Mouse (Mus musculus) ES-E14 (cell line): ENCODE data around the gene Gmpr. TPM values are rescaled to one million over a fixed set of nuclear protein-coding genes. Genes with fewer than 3 reads are reported as not detected.

Source experiments
- DNase-seq: peaks from one replicate; pipeline ENCODE4 v3.0.0-alpha.2; 2013; ENCODE audit warnings: low read depth, low spot score
- H3K27ac ChIP-seq: 2 replicates; pipeline ENCODE4 v1.5.1; 2012; ENCODE audit warnings: low read depth, mild to moderate bottlenecking, low read length, moderate library complexity, mixed read lengths; ENCODE audit not compliant: poor library complexity, insufficient read depth, severe bottlenecking
- H3K36me3 ChIP-seq: 2 replicates; pipeline ENCODE4 v1.6.1; 2012; ENCODE audit warnings: mild to moderate bottlenecking, low read length, moderate library complexity, mixed read lengths; ENCODE audit not compliant: control insufficient read depth, poor library complexity, insufficient read depth, severe bottlenecking
- H3K4me1 ChIP-seq, 2 experiments: fragments of 150-350 bp in 1 of 2; sonication (generic) in 1 of 2; 2 replicates each; pipeline ENCODE4 v1.6.1; 2012; ENCODE audit warnings: low read length in 2 of 2, mild to moderate bottlenecking in 1 of 2, mixed read lengths in 1 of 2; ENCODE audit not compliant: control insufficient read depth in 2 of 2, insufficient read depth in 2 of 2, poor library complexity in 1 of 2
- H3K4me3 ChIP-seq, 2 experiments: fragments of 150-350 bp in 1 of 2; sonication (generic) in 1 of 2; 2 replicates each; pipeline ENCODE4 v1.5.1; 2012; ENCODE audit warnings: low read length in 2 of 2, low read depth in 1 of 2, mild to moderate bottlenecking in 1 of 2, mixed read lengths in 1 of 2; ENCODE audit not compliant: insufficient read depth in 1 of 2, poor library complexity in 1 of 2, severe bottlenecking in 1 of 2
- H3K9ac ChIP-seq: 2 replicates; pipeline ENCODE4 v1.6.1; 2012; ENCODE audit warnings: low read depth, mild to moderate bottlenecking, low read length, mixed read lengths; ENCODE audit not compliant: poor library complexity, insufficient read depth, severe bottlenecking
- H3K9me3 ChIP-seq: fragments of 150-350 bp; sonication (generic); 2 replicates; pipeline ENCODE4 v1.6.1; 2012; ENCODE audit warnings: low read depth, mild to moderate bottlenecking, low read length; ENCODE audit not compliant: control insufficient read depth, insufficient read depth
- CHD2 ChIP-seq: IDR thresholded peaks from 2 replicates; pipeline ENCODE4 v1.6.1; 2014; ENCODE audit warnings: mild to moderate bottlenecking, low read depth, low read length, inconsistent platforms
- HCFC1 ChIP-seq: IDR thresholded peaks from 2 replicates; pipeline ENCODE4 v1.6.1; 2012; ENCODE audit warnings: low read length, inconsistent platforms, borderline replicate concordance; ENCODE audit not compliant: insufficient read depth
- MAFK ChIP-seq: IDR thresholded peaks from 2 replicates; pipeline ENCODE4 v1.6.1; 2014; ENCODE audit warnings: mild to moderate bottlenecking, low read depth, low read length, inconsistent platforms; ENCODE audit not compliant: insufficient read depth
- ZC3H11A ChIP-seq: IDR thresholded peaks from 2 replicates; pipeline ENCODE4 v1.6.1; 2012; ENCODE audit warnings: low read depth, mild to moderate bottlenecking, inconsistent platforms, low read length, borderline replicate concordance
- ZNF384 ChIP-seq: IDR thresholded peaks from 2 replicates; pipeline ENCODE4 v1.6.1; 2012; ENCODE audit warnings: low read depth, low read length, inconsistent platforms
- in situ Hi-C, 2 experiments: fragments of 600-800 bp; cut with MboI; formaldehyde crosslinking; loops; one replicate each; pipeline ENCODE4 v1.15.1; 2025; ENCODE audit warnings: low sequenced_read_pairs in 2 of 2, inconsistent platforms in 1 of 2; ENCODE audit not compliant: unreplicated experiment in 2 of 2
- total RNA-seq: library from RNA; depleted of rRNA; stranded (reverse); fragments of 300-350 nt; gene quantifications from 2 replicates; pipeline ENCODE4 v1.2.3, GENCODE M21; 2012

Gene Gmpr
- total RNA-seq, 1 experiment, result 9.6 TPM

GRCm38 (mm10) chr13:45524305-45524704 lies 17.1 kb downstream of the Gmpr start:
- no peak for DNase-seq
- Histone ChIP-seq H3K4me1 (0 out of 4 replicates have a peak, but pooled peaks cover 0 to 2% of the 10 kb centered on the region in 2 experiments), H3K9me3 (no peaks in the 10 kb centered on the region), H3K4me3 (no peak overlapping the region), H3K9ac (no peak overlapping the region), H3K27ac (no peak overlapping the region), H3K36me3 (no peaks in the 10 kb centered on the region)
- TF ChIP-seq CHD2 (no peak), ZC3H11A (no peak), MAFK (no peak), HCFC1 (no peak), ZNF384 (no peak)
- in situ Hi-C loops, result no loop called here

DNA sequence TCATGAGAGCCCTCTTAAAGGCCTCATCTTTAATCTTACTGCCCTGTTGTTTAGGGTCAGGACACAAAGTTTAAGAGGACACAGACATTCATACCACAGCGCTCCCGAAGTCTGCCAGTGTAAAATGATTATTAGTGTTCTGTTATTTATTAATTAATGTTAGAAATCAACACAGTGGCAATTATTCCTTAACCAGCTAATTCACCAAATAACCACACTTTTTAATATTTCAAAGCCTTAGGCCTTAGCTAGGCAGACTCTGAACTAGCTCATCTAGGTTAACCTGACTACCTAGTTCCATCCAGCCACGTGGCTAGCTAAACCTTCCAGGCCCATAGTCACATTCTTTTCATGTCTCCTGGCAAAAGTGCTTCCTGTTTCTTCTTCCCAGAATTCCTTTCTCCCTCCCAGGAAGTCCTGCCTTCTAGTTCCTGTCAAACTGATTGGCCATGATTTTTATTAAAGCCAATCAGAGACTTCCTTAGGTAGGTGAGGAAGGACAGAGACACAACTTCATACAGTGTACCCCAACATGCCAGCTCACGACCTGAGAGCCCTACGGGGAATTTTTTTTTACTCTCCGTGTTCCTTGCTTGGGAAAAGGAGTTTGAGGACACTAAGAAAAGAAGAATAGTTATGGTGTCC lies 17.7 kb downstream of the Gmpr start:
- Histone ChIP-seq H3K9ac (no peak overlapping the region), H3K27ac (no peak overlapping the region), H3K4me1 (0 out of 4 replicates have a peak, but pooled peaks cover 0 to 2% of the 10 kb centered on the region in 2 experiments), H3K36me3 (no peaks in the 10 kb centered on the region), H3K4me3 (no peak overlapping the region), H3K9me3 (no peaks in the 10 kb centered on the region)
- DNase-seq, result no peak
- in situ Hi-C loops, result no loop called here
- TF ChIP-seq MAFK (no peak), ZC3H11A (no peak), ZNF384 (no peak), HCFC1 (no peak), CHD2 (no peak)

GRCm38 (mm10) chr13:45526230-45526629 lies 19.0 kb downstream of the Gmpr start:
- in situ Hi-C loops, result no loop called here
- Histone ChIP-seq H3K27ac (no peak overlapping the region), H3K9ac (no peak overlapping the region), H3K9me3 (no peaks in the 10 kb centered on the region), H3K4me3 (no peak overlapping the region), H3K36me3 (no peaks in the 10 kb centered on the region), H3K4me1 (0 out of 4 replicates have a peak, but pooled peaks cover 0 to 1% of the 10 kb centered on the region in 2 experiments)
- DNase-seq, result no peak
- TF ChIP-seq CHD2, result no peak
- TF ChIP-seq HCFC1, result no peak
- TF ChIP-seq MAFK, result no peak

DNA sequence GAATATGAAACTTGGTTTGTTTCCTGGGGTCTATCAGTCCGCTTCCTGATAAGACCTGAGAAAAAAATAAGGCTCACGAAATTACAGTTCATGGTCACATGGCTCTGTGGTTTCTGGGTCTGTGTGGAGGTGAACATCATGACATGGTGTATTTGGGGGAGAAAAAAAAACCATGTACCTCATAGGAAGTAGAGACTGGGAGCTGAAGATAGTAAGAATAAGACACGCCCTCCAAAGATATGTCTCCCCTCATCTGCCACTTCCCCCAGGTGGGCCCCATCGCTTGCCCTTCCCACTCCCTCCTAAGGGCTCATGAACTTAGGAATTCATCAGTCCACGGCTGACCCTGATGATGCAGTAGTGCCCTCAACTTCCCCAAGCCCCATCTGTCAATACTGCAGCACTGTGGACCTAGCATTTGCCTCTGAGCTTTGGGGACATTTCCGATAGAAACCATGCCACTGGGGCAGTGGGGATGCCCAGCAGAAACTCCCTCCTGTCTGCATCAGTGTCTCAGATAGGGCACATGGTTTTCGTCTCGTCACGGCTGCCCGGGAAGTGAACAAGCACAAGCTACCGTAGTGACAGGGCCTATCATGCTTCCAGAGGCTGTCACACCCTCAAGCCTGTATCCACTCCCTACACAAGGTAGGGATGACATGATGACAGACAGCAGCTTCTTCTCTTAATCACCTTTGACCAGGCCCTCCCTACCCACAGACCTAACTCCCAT lies 20.2 kb downstream of the Gmpr start:
- TF ChIP-seq ZNF384 (no peak), HCFC1 (no peak), MAFK (no peak)
- no peak for DNase-seq
- no peak overlapping the region for H3K9ac ChIP-seq
- H3K9me3 ChIP-seq, result no peaks in the 10 kb centered on the region
- no peak overlapping the region for H3K4me3 ChIP-seq
- in situ Hi-C loops, result no loop called here
- H3K4me1 ChIP-seq, result no peaks in the 10 kb centered on the region
- H3K27ac ChIP-seq, result no peak overlapping the region
- H3K36me3 ChIP-seq, result no peaks in the 10 kb centered on the region

GRCm38 (mm10) chr13:45528787-45529186 lies 21.5 kb downstream of the Gmpr start:
- H3K27ac ChIP-seq, result no peak overlapping the region
- H3K9ac ChIP-seq, result no peak overlapping the region
- TF ChIP-seq CHD2, result no peak
- no peak for TF ChIP-seq MAFK
- no peak for TF ChIP-seq ZC3H11A
- TF ChIP-seq ZNF384, result no peak
- TF ChIP-seq HCFC1, result no peak
- in situ Hi-C loops, result no loop called here
- H3K4me1 ChIP-seq, result no peaks in the 10 kb centered on the region
- no peaks in the 10 kb centered on the region; the same call in 1 of the 2 replicates for H3K36me3 ChIP-seq
- no peaks in the 10 kb centered on the region for H3K9me3 ChIP-seq
- no peak for DNase-seq
- H3K4me3 ChIP-seq, result no peak overlapping the region
